Comparison of ENCODE assay signal across 10 mouse cellular contexts in the genomic region with DNA sequence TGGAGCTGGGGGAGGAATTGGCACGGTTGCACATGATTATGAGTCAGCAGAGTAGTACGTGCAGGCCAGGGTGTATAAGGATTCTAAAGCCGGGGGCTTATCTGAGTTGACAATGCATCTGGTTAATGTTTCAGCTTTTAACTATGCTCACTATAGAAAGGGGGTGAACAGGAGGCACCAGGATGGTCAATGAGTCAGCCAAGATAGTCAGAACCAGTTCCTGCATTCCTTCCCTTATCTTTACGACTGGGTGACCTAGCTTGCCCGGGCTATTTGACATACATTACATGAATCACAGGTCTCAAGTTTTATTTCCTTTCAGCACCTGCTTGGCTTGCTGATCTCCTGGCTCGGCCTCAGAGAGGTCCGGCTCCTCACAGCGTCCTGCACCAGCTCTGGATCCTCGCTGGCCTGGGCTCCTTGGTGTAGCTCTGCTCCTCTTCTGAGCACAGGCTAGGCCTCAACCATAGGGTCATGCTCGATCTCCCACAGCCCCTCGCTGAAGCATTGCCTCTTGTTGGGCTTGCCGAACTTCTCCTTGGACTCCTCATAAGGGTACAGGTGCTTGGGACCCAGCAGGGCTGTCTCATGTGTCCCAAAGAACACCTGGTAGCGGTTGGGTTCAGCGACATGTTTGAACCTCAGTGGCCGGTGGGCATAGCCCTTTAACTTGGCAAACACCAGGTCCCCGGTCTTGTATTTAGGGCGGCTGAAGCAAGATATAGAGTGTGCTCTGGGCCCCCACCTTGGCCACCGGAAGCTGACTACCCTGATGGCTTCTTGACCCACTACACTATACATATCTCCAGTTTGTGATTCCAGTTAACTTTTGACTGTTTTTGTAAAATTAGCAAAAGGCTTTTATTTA. TPM values are rescaled to one million over a fixed set of nuclear protein-coding genes. Genes with fewer than 3 reads are reported as not detected.
DNase-seq lines count a peak whose midpoint lies in the region; ATAC-seq and TF ChIP-seq lines count a peak whose summit lies in the region.
"Had no signal": no experiment of that assay in that cellular context is flagged by ENCODE, and none has a peak within 500 bp of the region (broad histone marks: within the 10 kb centered on the region; RNA-seq: fewer than 3 reads in every experiment).

No protein-coding gene starts in this region.

- no peak for DNase-seq in kidney, postnatal 4 days
- DNase-seq in hindbrain, postnatal 0 days (ENCODE audit: low spot score): no peak
- DNase-seq in right cerebral cortex, postnatal 25 days: no peak
- DNase-seq: gastrocnemius, postnatal 14 days; thymus, adult 18-20 months had no signal

- ATAC-seq in kidney, embryonic 15.5 days (replicated peaks; ENCODE audit: low FRiP score): peak; percentile 36
- ATAC-seq in embryonic facial prominence, embryonic 15.5 days (ENCODE audit: insufficient number of reproducible peaks, low FRiP score, low TSS enrichment, low read depth): 0 out of 2 replicates have a peak, but pooled peaks have one; percentile 31
- ATAC-seq in hindbrain, postnatal 0 days: peak; percentile 56; the same call in 1 of the 2 replicates
- peak; percentile 35; the same call in 1 of the 2 replicates for ATAC-seq in neural tube, embryonic 15.5 days (ENCODE audit: low FRiP score)
- no peak for ATAC-seq in forebrain, embryonic 15.5 days (replicated peaks)

- WGBS in kidney, embryonic 15.5 days: 80% methylated on average over 18 of the region's 18 CpGs
- WGBS in embryonic facial prominence, embryonic 15.5 days: 88% methylated on average over 18 of the region's 18 CpGs
- 90% methylated on average over 18 of the region's 18 CpGs for WGBS in hindbrain, postnatal 0 days
- WGBS in neural tube, embryonic 15.5 days: 91% methylated on average over 18 of the region's 18 CpGs
- WGBS in forebrain, embryonic 15.5 days: 92% methylated on average over 18 of the region's 18 CpGs

- no peaks in the 10 kb centered on the region for H3K36me3 ChIP-seq in kidney, embryonic 15.5 days
- H3K36me3 ChIP-seq in embryonic facial prominence, embryonic 15.5 days: no peaks in the 10 kb centered on the region
- no peaks in the 10 kb centered on the region for H3K36me3 ChIP-seq in hindbrain, postnatal 0 days (ENCODE audit: insufficient read depth, low read length)
- H3K36me3 ChIP-seq in neural tube, embryonic 15.5 days: no peaks in the 10 kb centered on the region
- no peaks in the 10 kb centered on the region for H3K36me3 ChIP-seq in forebrain, embryonic 15.5 days

- no peaks in the 10 kb centered on the region for H3K4me1 ChIP-seq in kidney, embryonic 15.5 days
- H3K4me1 ChIP-seq in embryonic facial prominence, embryonic 15.5 days: no peaks in the 10 kb centered on the region
- no peaks in the 10 kb centered on the region for H3K4me1 ChIP-seq in hindbrain, postnatal 0 days (ENCODE audit: insufficient read depth, low read length)
- no peaks in the 10 kb centered on the region for H3K4me1 ChIP-seq in neural tube, embryonic 15.5 days
- H3K4me1 ChIP-seq in forebrain, embryonic 15.5 days: no peaks in the 10 kb centered on the region

- H3K27ac ChIP-seq in kidney, embryonic 15.5 days: no peak overlapping the region
- H3K27ac ChIP-seq in embryonic facial prominence, embryonic 15.5 days (replicated peaks): no peak overlapping the region
- H3K27ac ChIP-seq in hindbrain, postnatal 0 days: no peak overlapping the region
- H3K27ac ChIP-seq in neural tube, embryonic 15.5 days (replicated peaks): no peak overlapping the region
- H3K27ac ChIP-seq in forebrain, embryonic 15.5 days (replicated peaks): no peak overlapping the region

- no peak overlapping the region for H3K4me2 ChIP-seq in kidney, embryonic 15.5 days
- no peak overlapping the region for H3K4me2 ChIP-seq in embryonic facial prominence, embryonic 15.5 days (replicated peaks)
- H3K4me2 ChIP-seq in hindbrain, postnatal 0 days (ENCODE audit: low read depth, low read length): no peak overlapping the region
- no peak overlapping the region for H3K4me2 ChIP-seq in neural tube, embryonic 15.5 days
- no peak overlapping the region for H3K4me2 ChIP-seq in forebrain, embryonic 15.5 days (replicated peaks)

- 0 out of 2 replicates have a peak, but pooled peaks cover 7% of the 10 kb centered on the region for H3K9me3 ChIP-seq in kidney, embryonic 15.5 days (replicated peaks)
- 0 out of 2 replicates have a peak, but pooled peaks cover 3% of the 10 kb centered on the region for H3K9me3 ChIP-seq in embryonic facial prominence, embryonic 15.5 days (replicated peaks)
- H3K9me3 ChIP-seq in hindbrain, postnatal 0 days (ENCODE audit: low read length): no peaks in the 10 kb centered on the region
- H3K9me3 ChIP-seq in neural tube, embryonic 15.5 days (replicated peaks): peaks cover 4% of the 10 kb centered on the region; the same call in 1 of the 2 replicates
- H3K9me3 ChIP-seq in forebrain, embryonic 15.5 days: no peaks in the 10 kb centered on the region; the same call in 1 of the 2 replicates

- no peak for TF ChIP-seq CTCF in hindbrain, postnatal 0 days (IDR thresholded peaks at IDR 0.05; ENCODE audit: low read depth)

- no peak overlapping the region for H3K4me3 ChIP-seq in kidney, embryonic 15.5 days (replicated peaks)
- H3K4me3 ChIP-seq in embryonic facial prominence, embryonic 15.5 days (replicated peaks): no peak overlapping the region
- no peak overlapping the region for H3K4me3 ChIP-seq in hindbrain, postnatal 0 days (ENCODE audit: low read length)
- no peak overlapping the region for H3K4me3 ChIP-seq in neural tube, embryonic 15.5 days (replicated peaks)
- no peak overlapping the region for H3K4me3 ChIP-seq in forebrain, embryonic 15.5 days

- no peaks in the 10 kb centered on the region for H3K27me3 ChIP-seq in kidney, embryonic 15.5 days
- no peaks in the 10 kb centered on the region for H3K27me3 ChIP-seq in embryonic facial prominence, embryonic 15.5 days
- H3K27me3 ChIP-seq in hindbrain, postnatal 0 days (ENCODE audit: insufficient read depth, low read length): no peaks in the 10 kb centered on the region
- no peaks in the 10 kb centered on the region for H3K27me3 ChIP-seq in neural tube, embryonic 15.5 days (replicated peaks)
- no peaks in the 10 kb centered on the region for H3K27me3 ChIP-seq in forebrain, embryonic 15.5 days

- no peak overlapping the region for H3K9ac ChIP-seq in kidney, embryonic 15.5 days
- H3K9ac ChIP-seq in embryonic facial prominence, embryonic 15.5 days: no peak overlapping the region
- no peak overlapping the region for H3K9ac ChIP-seq in hindbrain, postnatal 0 days (replicated peaks; ENCODE audit: low read length)
- no peak overlapping the region for H3K9ac ChIP-seq in neural tube, embryonic 15.5 days (replicated peaks)
- no peak overlapping the region for H3K9ac ChIP-seq in forebrain, embryonic 15.5 days (replicated peaks)

RNA-seq across cellular contexts. Expression of gene Mup5, which starts 21.0 kb away (rescaled TPM):
- not detected in 2 replicates for polyA plus RNA-seq in kidney, embryonic 15.5 days (2015; fragmentation: Nextera tagmentation; extraction: Ambion mirVana)
- polyA plus RNA-seq in embryonic facial prominence, embryonic 15.5 days (2015; fragmentation: Nextera tagmentation; extraction: Ambion mirVana): 0.30 and 0.41 TPM in 2 replicates
- not detected in 2 replicates for total RNA-seq in hindbrain, postnatal 0 days (2014; rRNA removed)
- polyA plus RNA-seq in hindbrain, postnatal 0 days (2015; fragmentation: Nextera tagmentation; extraction: Ambion mirVana): not detected in 2 replicates
- polyA plus RNA-seq in neural tube, embryonic 15.5 days (2015; fragmentation: Nextera tagmentation; extraction: Ambion mirVana): not detected in 2 replicates
- polyA plus RNA-seq in forebrain, embryonic 15.5 days (2015; fragmentation: Nextera tagmentation; extraction: Ambion mirVana): not detected in 2 replicates
- total RNA-seq: gastrocnemius, postnatal 14 days; megakaryocyte progenitor cell, adult 5-6 weeks had no signal
